Mouse (Mus musculus): ENCODE results near the gene Ctcfl.

Gene Ctcfl

DNA sequence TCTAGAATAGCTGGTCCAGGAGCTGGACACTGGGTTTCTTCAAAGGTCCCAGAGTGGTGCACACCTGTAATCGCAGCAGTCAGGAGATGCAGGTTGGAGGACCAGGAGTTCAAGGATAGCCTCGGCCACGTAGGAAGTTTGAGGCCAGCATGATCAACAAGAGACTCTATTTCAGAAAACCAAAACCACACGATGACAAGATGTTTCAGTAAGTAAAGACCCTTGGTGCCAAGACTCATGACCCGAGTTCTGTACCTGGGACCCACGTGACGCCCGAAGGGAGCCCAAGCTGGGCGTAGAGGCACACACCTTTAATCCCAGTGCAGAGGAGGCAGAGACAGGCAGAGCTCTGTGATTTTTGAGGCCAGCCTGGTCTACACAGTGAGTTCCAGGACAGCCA is 36.2 kb downstream of the Ctcfl start:
- DNase-seq (ENCODE audit: low spot score) = no peak

DNA sequence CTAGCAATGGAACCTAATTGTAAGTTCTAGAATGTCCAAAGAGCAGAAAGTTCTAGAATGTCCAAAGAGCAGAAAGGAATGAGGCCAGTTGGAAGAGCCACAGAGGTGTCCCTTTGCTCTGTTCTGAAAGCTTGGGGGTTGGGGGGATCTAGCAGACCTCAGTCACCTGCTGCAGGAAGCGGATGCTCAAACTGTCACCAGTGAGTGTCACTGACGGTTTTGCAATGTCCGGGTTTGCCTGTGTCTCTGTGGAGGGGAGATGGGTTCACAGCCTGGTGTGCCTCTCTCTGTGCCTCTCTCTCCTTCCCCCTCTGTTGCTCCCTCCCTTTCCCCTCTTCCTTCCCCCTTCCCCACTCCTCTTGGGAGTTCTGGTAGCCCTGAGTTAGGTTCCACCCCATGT is 36.6 kb downstream of the Ctcfl start:
- no peak for DNase-seq (ENCODE audit: low spot score)

DNA sequence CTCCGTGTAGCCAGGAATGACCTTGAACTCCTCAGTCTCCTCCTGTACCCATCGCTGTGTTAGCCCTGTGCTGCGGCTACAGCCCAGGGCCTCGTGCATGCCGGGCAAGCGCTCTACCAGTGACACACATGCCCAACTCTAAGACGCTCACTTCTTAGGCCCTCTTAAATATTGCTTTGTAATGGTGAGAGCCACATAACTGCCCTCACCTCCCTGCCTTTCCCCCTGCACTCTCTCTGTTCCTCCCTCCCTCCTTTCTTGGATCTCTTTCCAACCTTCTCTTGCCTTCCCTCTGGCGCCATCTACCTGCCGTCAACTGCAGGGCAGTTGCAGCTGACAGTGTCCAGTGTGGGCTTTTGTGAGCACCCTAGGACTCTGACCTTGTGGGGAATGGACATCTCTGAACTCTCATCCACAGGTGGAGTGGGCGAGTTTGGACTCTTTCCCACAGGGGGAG is 38.5 kb downstream of the Ctcfl start:
- DNase-seq (ENCODE audit: low spot score) = peak; percentile 67

DNA sequence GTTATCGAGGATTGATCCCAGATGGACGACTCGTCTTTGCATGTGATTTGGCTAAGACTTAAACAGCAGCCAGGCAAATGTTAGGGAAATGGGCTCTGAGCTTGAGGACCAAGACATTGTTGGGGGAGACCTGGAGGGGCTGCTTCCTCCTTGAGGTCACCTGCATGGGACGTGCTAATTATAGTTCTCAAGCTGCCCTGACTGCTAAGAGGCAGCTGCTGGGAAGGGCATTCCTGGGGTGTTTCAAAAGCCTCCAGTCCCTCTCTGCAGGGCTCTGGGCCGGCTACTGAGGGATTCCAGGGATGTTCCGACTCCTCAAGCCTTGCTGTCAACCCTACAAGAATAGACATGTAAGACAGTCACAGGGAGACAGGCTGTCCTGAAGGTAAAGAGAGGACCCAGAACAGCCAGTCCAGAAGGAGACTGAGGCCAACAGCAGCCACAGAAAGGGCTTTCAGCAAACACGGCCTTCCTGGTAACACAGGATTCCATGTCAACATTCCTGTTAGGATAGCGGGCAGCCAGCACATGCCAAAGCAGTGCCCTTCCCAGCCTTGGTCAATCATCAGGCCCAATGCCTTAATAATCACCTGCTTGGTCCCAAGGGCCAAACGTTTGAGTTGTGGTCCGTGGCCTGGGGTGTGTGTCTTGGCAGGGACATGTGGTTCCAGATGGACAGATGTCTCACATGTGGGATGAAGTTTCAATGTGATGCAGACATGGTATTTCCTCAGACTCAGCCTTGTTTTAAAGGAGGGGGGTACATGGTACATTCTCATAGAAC is 39.4 kb downstream of the Ctcfl start:
- DNase-seq (ENCODE audit: low spot score) = no peak

DNA sequence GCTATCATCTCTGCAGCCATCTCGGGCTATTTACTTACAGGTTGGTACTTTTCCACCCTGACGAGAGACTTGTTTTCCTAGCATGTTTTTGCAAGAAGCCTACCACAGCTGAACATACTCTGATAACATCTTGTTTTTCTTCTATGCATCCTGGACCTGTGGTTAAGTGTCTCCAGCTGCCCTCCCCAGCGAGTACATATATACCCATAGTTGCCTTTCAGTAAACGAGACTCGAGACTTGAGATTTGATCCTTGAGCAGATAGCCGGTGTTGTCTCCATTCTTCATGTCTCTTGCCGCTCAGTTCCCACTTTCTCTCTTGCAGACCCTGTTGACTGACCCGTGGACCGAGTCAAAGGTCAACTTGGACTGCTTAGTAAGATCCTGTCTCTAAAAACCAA is 42.4 kb downstream of the Ctcfl start:
- no peak for DNase-seq (ENCODE audit: low spot score)

DNA sequence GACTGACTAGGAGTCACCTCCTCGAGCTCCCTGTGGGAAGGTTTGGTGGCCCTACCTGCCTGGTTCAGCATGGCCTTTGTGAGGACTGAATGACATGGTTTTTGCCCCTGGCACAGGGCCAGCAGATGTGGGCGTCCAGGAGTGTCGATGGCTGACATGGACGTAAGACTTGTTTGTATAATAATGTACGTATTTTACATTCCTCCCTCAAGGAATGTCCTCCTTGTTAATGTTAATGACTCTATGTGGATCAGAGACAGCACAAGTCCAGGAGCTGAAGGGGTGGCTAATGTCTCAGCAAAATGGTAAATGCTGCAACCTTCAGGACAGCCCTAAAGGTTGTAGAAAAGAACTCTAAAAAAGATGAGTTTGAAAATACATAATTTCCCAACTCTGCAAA is 45.7 kb downstream of the Ctcfl start:
- no peak for DNase-seq (ENCODE audit: low spot score)

DNA sequence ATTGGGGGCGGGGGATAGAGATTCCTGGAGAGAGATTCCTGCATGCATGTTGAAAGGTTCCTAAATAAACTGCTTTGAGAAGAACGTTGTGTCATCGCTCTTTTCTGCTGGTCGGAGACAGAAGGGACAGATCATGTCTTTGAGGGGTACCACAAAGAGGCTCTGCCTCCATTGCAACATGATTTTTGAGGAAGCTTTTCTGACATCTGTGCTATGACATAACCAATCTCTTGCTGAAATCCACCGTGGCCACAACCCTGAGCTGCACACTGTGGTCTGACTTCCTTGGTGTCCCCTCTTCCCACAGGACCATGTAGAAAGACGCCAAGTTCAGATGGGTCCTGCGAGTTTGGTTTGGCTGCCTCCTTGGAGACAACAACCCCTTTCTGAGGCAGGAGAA is 46.4 kb downstream of the Ctcfl start:
- no peak for DNase-seq (ENCODE audit: low spot score)

DNA sequence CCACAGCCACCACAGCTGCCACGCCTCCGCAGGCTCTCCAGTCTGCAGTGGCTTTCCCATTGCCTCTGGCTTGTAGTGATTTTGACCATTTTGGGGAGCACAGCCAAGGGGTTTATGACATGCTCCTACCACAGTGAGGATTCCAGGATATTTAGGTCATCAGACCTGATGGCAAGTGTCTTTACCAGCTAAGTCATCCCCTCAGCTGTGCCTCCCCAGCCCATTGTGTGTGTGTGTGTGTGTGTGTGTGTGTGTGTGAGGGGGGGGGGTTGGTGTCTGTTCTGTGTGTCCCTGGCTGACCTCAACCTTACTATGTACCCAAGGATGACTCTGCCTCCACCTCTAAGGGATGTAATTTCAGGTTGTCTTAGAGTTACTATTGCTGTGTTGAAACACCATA is 54.5 kb downstream of the Ctcfl start:
- no peak for DNase-seq (ENCODE audit: low spot score)

DNA sequence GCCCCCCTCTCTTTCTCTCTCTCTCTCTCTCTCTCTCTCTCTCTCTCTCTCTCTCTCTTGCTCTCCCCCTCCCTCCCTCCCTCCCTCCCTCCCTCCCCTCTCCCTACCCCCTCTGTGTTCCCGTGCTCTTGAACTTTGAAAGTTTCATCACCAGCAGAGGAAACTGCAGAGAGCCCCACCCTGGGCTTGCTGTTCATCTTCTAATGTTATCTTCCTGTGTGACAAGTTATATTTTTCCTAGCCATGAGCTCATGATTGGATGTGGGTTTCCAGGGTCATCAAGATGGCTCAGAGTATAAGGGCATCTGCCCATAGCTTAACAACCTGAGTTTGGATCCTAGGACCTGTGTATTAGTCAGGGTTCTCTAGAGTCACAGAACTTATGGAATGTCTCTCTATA is 56.1 kb downstream of the Ctcfl start:
- no peak for DNase-seq (ENCODE audit: low spot score)

DNA sequence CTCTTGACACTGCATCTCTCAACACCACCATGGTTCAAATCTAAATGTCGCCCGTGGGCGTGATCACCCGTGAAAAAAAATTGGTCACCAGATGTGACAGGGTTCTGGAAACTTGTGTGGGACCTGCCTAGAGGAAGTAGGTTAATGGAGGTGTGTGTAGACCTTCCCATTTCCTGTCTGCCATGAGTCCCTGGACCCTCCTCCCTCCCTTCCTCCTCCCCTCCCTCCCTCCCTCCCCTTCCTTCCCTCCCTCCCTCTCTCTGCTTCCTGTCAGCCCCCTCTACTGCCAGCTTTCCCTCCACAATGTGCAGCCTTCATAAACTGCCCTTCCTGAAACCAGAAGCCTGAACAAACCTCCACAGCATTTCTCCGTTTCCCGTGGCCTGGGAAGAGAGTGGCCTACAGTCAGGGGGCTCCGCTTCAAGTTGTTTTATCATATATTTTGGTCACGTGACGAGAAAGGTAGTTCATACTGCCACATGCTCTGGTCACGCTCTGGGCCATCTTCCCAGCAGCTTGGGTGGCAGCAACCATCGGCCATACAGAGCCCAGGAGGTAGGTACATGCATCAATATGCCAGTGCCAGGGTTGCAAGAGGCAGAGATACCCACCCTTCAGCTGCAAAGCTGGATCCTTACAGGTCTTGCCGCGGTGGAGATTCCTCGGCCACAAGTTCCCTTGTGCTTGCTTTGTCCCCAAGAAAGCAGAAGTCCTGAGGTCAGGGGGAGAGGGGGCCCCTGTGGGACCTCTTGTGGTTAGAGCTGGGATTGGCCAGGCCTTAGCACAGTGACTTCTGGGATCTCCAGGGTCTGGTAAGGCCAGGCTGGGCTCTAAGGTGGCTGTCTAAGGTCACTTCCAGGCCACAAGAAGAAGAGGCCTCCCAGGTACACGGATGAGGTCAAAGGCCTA is 57.6 kb downstream of the Ctcfl start:
- DNase-seq (ENCODE audit: low spot score) = no peak

DNA sequence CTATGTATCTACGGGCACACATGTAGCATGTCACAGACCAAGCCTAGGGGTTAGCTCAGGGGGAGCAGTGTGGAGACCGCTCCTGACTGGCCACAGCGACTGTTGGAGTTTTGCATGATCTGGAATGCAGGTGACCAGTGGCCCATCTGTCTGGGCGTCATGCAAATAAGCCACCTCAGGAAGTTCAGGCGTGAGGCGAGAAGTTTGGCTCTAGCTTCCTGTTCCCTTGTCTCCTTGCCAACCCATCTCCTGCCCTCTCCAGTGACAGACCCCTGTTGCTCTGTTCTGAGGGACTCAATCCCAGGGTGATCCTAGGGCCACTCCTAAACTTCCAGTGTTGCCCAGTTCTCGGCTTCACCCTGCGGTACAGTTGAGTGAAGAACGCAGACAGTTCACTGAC is 58.9 kb downstream of the Ctcfl start:
- no peak for DNase-seq (ENCODE audit: low spot score)

DNA sequence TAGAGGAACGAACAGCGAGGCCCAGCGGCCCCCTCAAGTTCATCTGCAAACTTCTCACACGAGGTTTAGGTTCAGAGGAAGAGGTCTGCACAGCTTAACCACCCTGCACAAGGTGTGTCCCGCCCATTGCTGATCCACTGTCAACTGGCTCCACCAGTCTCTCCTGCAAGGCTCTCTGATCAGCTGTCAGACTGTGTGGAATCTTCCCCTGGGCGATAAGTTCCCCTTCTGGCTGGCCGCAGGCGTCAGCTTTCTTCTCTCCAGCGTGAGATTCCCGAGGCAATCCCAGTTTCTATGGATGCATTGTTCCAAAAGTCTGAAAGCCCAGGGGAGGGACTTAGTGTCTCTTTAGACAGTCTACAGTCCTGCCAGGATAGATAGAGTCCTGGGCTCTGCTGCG is 61.1 kb downstream of the Ctcfl start:
- DNase-seq (ENCODE audit: low spot score) = no peak

DNA sequence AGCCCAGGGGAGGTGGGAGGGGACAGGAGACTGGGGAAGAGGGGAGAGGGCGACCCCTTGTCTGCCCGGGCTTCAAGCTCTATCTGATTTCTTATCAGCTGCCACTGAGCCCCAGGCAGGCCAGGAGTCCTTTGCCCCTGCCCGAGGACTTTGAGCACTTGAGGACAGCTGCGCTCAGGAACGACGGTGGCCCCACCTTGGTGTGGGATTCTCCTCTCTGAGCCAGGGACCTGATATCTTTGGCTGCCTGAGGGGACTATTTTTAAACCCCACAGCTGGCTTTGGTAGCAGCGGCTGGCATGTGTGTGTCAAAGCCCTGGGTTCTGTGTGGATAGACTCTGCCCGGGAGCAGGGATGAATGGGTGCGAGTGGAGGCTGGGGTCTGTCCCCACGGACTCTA is 61.7 kb downstream of the Ctcfl start:
- no peak for DNase-seq (ENCODE audit: low spot score)

DNA sequence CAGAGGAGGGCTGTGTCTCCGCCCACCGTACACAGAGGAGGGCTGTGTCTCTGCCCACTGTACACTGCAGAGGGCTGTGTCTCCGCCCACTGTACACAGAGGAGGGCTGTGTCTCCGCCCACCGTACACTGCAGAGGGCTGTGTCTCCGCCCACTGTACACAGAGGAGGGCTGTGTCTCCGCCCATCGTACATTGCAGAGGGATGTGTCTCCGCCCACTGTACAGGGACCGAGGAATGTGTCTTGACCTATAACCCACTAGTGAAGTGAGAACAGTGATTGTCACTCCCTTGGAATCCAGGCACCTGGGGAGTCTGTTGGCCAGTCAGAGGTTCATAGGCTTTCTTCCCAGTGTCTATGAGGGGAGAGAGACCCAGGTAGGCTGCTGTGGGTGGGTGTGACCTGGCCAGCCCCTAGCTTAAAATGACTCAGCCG is 62.4 kb downstream of the Ctcfl start:
- no peak for DNase-seq (ENCODE audit: low spot score)

DNA sequence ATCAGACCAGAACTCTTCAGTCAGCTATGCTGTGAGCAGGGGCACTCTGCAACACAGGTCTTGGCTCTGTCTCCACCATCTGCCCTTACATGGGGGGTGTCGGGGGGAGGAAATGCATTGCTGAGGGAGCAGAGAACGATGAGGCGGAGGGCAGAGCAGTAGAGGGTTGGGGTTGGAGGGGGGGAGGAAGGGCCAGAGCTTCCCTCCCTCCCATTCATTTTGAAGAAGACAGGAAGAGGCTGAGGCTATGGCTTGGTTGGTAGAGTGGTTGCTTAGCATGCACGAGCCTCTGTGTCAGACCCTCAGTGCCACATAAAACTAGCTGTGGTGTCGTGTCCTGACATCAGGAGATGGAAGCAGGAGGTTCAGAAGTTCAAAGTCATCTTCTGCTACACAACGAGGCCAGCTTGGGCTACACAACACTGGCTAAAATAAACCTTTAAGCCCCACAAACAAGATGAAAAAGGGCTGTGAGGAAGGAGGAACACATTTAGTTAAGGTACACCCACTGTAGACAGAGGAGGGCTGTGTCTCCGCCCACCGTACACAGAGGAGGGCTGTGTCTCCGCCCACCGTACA is 62.9 kb downstream of the Ctcfl start:
- DNase-seq (ENCODE audit: low spot score) = no peak

DNA sequence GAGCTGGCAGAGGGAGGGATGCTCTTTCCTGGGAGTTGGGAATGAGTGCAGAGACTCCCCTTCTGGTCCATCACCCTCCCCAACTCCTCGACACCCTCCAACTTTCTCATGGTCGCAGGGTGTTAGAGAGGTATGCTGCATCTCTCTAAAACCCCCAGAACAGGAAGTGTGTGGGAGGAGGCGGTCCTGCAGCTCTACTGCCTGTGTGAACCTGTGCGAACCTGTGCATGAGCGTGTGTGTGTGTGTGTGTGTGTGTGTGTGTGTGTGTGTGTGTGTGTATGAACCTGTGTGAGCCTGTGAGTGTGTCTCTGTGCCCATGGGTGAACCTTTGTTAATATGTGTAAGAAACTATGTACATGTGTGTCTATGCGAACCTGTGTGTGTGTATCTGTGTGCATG is 65.5 kb downstream of the Ctcfl start:
- no peak for DNase-seq (ENCODE audit: low spot score)

DNA sequence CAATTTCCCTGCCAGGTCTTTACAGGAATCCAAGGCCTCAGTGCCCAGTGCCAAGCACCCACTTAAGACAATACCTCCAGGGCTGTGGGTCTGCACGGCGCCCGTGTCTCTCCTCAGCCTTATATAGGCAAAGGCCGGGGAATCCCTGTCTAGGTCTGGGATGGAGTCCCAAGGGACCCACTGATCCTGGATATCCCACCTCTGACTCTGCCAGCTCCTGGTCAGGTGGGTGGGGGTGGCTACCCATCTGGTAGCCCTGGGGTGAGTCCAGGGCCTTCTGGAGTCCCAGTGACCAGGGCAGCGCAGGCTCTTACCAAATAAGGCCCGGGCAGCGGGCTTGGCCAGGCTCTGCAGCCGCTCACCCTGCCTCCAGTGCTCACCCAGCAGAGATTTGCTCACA is 66.4 kb downstream of the Ctcfl start:
- no peak for DNase-seq (ENCODE audit: low spot score)

DNA sequence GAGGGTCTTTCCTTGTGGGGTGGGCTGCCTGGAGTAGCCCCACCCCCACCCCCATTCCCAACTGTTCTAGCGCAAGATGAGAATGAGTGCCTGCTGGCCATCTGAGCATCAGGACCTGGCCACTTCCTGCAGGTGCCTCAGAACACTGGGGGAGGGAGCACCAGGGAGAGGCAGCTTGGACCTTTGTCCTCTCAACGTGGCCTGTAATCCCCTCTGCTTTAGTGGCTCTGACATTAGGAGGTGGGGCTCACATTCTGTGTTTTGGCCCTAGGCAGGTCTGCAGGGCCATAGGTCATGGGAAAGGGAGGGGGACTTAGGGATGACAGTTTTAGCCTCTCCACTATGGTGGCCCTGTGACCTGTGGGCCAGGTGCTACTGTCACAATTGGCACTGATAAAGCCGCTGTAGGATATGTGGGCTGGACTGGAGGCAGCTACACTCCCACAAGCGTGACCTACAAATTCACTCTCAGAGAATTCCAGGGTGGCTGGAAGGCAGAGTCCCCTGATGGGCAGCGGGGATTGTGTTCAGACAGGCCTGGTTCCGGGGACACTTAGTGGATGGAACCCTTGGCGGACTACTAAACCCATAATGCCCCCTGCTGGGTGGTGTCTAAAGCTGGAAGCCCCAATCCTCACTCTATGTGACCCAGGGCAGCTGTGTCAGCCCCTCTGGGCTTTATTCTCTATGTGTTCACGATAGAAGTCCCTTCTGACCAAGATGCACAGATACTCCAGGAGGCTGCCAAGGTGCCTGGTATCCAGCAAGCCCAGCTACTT is 68.5 kb downstream of the Ctcfl start:
- no peak for DNase-seq (ENCODE audit: low spot score)

DNA sequence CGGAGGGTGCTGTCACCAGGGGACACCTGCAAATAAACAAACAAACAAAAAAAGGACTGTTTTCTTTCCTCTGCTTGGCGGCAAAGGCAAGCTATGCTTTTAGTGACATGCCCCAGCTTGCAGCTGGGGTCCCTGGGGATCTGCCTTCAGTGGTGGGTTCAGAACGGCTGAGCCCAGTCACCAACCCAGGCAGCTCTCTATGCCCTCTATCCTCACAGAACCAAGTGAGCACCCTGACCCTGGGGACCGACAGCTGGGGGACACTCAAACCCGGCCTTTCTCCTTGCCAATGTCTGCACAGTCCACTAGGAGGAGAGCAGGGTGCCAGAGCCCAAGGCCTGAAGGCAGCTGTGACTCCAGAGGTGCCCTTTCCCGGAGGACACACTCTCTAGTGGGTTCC is 69.5 kb downstream of the Ctcfl start:
- no peak for DNase-seq (ENCODE audit: low spot score)

DNA sequence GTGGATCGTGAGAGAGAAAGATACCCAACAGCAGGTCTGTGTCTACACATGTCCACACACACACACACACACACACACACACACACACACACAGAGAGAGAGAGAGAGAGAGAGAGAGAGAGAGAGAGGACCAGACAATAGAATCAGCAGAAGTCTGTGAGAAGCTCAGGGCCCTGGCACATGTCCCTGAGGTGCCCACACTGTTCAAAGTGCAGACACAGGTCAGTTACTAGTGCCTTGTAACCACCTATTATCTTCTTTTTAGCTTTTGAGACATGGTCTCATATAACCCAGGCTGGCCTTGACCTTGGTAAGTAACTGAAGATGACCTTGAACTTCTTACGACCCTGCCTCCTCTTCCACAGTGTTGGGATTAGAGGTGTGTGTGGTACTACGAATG is 70.1 kb downstream of the Ctcfl start:
- DNase-seq (ENCODE audit: low spot score) = no peak

DNA sequence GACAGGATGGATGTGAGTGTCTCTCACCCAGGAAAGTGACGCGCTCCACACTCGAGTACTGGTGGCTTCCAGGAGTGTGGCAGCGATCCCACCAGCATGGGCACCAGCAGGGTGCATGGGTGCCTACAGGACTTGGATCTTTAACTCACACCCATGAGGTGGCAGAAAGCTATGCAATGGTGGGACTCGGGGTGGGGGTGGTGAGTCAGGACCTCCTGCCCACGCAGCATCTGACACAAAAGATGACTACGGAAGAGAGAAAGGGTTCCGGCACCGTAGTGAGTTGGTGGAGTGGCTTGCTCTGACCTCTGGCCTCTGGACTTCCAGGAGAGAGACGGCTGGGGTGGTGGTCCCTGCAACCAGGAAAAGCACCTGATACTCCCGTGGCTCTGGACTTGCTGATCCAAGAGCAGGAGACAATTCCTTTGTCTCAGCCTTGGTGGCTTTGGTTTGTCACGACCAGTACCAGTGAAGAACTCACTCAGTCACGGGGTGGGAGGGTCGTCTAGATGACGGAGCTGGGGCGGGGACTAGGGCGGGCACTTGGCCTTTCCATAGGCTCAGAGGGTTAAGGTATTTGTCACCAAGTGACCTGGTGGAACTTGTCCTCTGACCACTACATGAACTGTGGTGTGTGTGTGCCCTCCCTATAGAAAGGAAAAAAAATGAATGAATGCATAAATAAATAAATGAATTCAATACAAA is 71.1 kb downstream of the Ctcfl start:
- no peak for DNase-seq (ENCODE audit: low spot score)

DNA sequence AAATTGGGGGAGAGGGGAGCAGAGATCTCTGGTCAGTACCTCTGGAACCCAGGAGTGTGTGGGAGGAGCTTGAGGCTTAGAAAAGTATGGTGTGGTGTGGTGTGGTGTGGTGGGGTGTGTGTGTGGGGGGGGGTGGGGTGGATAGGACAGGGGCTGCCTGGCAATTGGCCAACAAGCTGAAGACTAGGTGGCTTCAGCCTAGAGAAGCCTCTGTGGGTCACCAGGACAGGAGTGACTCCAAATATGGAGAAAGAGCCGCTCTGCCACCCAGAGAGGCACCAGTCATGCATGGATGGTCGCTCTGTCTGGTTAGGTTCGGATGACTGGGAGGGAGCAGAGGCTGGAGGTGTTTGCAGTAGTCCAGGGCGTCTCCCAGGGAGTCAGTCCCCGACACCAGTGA is 71.9 kb downstream of the Ctcfl start:
- no peak for DNase-seq (ENCODE audit: low spot score)
